Mouse (Mus musculus) C2C12 (cell line): Measurements from ENCODE around the gene Chchd10. TPM values are rescaled to one million over a fixed set of nuclear protein-coding genes. Genes with fewer than 3 reads are reported as not detected.

Experiments
- H3K27me3 ChIP-seq: one replicate; pipeline ENCODE4 v1.6.1; 2011; ENCODE audit not compliant: control insufficient read depth, insufficient read depth, insufficient read length
- H3K36me3 ChIP-seq: one replicate; pipeline ENCODE4 v1.6.1; 2011; ENCODE audit not compliant: control insufficient read depth, insufficient read depth
- H3K4me3 ChIP-seq: one replicate; pipeline ENCODE4 v1.5.1; 2011; ENCODE audit warnings: mild to moderate bottlenecking, control low read depth; ENCODE audit not compliant: poor library complexity, insufficient read depth, severe bottlenecking
- H3K79me2 ChIP-seq: one replicate; pipeline ENCODE4 v1.6.1; 2011; ENCODE audit not compliant: control insufficient read depth, insufficient read depth
- H3K79me3 ChIP-seq: one replicate; pipeline ENCODE4 v1.6.1; 2011; ENCODE audit warnings: low read depth, control low read depth
- H3ac ChIP-seq: one replicate; pipeline ENCODE3; 2011; ENCODE audit warnings: low read depth; ENCODE audit not compliant: control insufficient read depth, insufficient read length
- CEBPB ChIP-seq: IDR thresholded peaks from one replicate; pipeline ENCODE4 v1.6.1; 2011; ENCODE audit warnings: low read depth, mild to moderate bottlenecking, control low read depth, moderate library complexity
- CTCF ChIP-seq: IDR thresholded peaks from one replicate; pipeline ENCODE4 v1.5.1; 2011; ENCODE audit not compliant: control insufficient read depth, insufficient read depth, insufficient read length
- FOSL1 ChIP-seq: IDR thresholded peaks from one replicate; pipeline ENCODE4 v1.8.0; 2011; ENCODE audit warnings: mild to moderate bottlenecking, low read length; ENCODE audit not compliant: poor library complexity, insufficient read depth, severe bottlenecking
- MAX ChIP-seq: IDR thresholded peaks from one replicate; pipeline ENCODE4 v1.6.1; 2011; ENCODE audit warnings: mild to moderate bottlenecking, control low read depth
- MYOD1 ChIP-seq: IDR thresholded peaks from one replicate; pipeline ENCODE4 v1.6.1; 2011; ENCODE audit warnings: low read depth; ENCODE audit not compliant: control insufficient read depth, insufficient read length
- MYOG ChIP-seq: IDR thresholded peaks from one replicate; pipeline ENCODE4 v1.6.1; 2011; ENCODE audit not compliant: control insufficient read depth, insufficient read length; ENCODE audit errors: extremely low read depth
- USF1 ChIP-seq: IDR thresholded peaks from one replicate; pipeline ENCODE4 v1.6.1; 2011; ENCODE audit warnings: low read depth, mild to moderate bottlenecking, control low read depth, moderate library complexity
- polyA plus RNA-seq: library from polyadenylated mRNA; unstranded; fragments of >200 nt; fragmentation: generic; extraction: Trizol; gene quantifications from one replicate; pipeline ENCODE4 v1.2.1, GENCODE M21; 2012; ENCODE audit warnings: missing spikeins

Gene Chchd10
- polyA plus RNA-seq, 1 experiment = 91.1 TPM

- H3K4me3 ChIP-seq = no peak overlapping the region
- no peak overlapping the region for H3ac ChIP-seq
- no peaks in the 10 kb centered on the region for H3K79me3 ChIP-seq
- H3K79me2 ChIP-seq = no peaks in the 10 kb centered on the region
- peaks cover 15% of the 10 kb centered on the region for H3K27me3 ChIP-seq
- no peaks in the 10 kb centered on the region for H3K36me3 ChIP-seq
- TF ChIP-seq MYOG = no peak
- no peak for TF ChIP-seq CTCF
These were observed 45.9 kb downstream of the Chchd10 start for GRCm38 (mm10) chr10:75978835-75979157.

- no peaks in the 10 kb centered on the region for H3K79me3 ChIP-seq
- no peaks in the 10 kb centered on the region for H3K36me3 ChIP-seq
- H3K79me2 ChIP-seq = no peaks in the 10 kb centered on the region
- no peak overlapping the region for H3K4me3 ChIP-seq
- H3ac ChIP-seq = no peak overlapping the region
- peaks cover 15% of the 10 kb centered on the region for H3K27me3 ChIP-seq
- TF ChIP-seq USF1 (no peak), FOSL1 (no peak), MAX (no peak), MYOG (no peak), CTCF (no peak), MYOD1 (no peak), CEBPB (no peak)
These were observed 46.5 kb downstream of the Chchd10 start for GRCm38 (mm10) chr10:75979432-75979831.

Other genes starting within 250 kb of the Chchd10 start
- gene Cabin1, start 168.8 kb upstream of the Chchd10 start, polyA plus RNA-seq = 24.5 TPM
- gene Ddt, start 159.7 kb upstream of the Chchd10 start, polyA plus RNA-seq = 27.9 TPM
- not detected for gene Gm20441, start 152.2 kb upstream of the Chchd10 start, polyA plus RNA-seq
- 0.13 TPM for gene Gstt3, start 151.7 kb upstream of the Chchd10 start, polyA plus RNA-seq
- gene Gstt1, start 134.5 kb upstream of the Chchd10 start, polyA plus RNA-seq = 0.76 TPM
- gene Gstt4, start 110.6 kb upstream of the Chchd10 start, polyA plus RNA-seq = not detected
- 0.49 TPM for gene Gstt2, start 95.7 kb upstream of the Chchd10 start, polyA plus RNA-seq
- 2,436 TPM for gene Mif, start 72.9 kb upstream of the Chchd10 start, polyA plus RNA-seq
- 0.25 TPM for gene Derl3, start 39.7 kb upstream of the Chchd10 start, polyA plus RNA-seq
- gene Smarcb1, start 11.5 kb upstream of the Chchd10 start, polyA plus RNA-seq = 133 TPM
- 53.2 TPM for gene Mmp11, start 3.4 kb downstream of the Chchd10 start, polyA plus RNA-seq
- gene Gm867, start 7.5 kb downstream of the Chchd10 start, polyA plus RNA-seq = 0.35 TPM
- 0.13 TPM for gene Vpreb3, start 9.9 kb downstream of the Chchd10 start, polyA plus RNA-seq
- not detected for gene Gm5134, start 21.4 kb downstream of the Chchd10 start, polyA plus RNA-seq
- 6.7 TPM for gene Zfp280b, start 99.5 kb downstream of the Chchd10 start, polyA plus RNA-seq
- gene Slc5a4b, start 177.8 kb downstream of the Chchd10 start, polyA plus RNA-seq = not detected
- gene Slc5a4a, start 214.3 kb downstream of the Chchd10 start, polyA plus RNA-seq = not detected